Mouse (Mus musculus) layer of hippocampus, postnatal 36 days (tissue): ENCODE results near the gene Rftn2. TPM values are rescaled to one million over a fixed set of nuclear protein-coding genes. Genes with fewer than 3 reads are reported as not detected.

Source experiments
- DNase-seq, 2 experiments: peaks; one replicate each; pipeline ENCODE4 v3.0.0; 2022
- total RNA-seq, 2 experiments: library from RNA; stranded (reverse); gene quantifications; 2 replicates each; pipeline ENCODE4 v1.2.3; 2021

Gene Rftn2
- total RNA-seq, 2 experiments from 2014 or later = 31.8 to 34.1 TPM

DNA sequence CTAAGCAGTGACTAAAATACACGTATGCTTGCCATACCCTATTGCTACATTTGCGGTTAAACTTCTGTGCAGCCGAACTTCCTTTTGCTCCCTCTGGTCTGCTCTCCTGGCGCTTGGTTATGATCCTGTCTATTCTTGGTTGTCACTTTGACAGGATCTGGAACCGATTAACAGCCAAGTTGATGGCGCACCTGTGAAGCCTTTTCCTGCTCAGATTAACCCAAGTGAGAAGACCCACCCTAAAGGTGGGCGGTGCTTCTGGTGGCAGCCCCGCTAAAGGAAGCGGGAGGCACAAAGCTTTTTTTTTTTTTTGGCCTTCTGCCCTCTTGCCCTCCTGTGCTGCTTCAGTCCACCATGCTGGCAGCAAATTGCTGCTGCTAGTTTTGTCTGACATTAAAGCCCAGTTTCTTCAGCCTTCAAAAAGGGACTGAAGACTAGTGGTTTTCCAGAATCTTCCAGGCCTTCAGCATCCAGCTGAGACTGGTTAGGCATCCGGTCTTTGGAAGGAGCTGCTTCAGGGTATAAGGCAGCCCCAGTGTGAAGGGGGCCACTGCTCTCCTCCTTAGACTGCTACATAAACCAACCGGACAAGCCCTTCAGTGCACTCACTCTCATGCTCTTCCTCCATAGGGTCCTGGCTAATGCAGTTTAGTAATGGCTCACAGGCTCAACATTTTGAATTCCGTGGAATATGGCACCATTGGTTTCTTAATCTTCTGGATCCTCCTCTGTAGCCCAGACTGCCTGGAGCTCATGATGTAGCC, 16.2 kb downstream of the Rftn2 start:
- no peak for DNase-seq

- DNase-seq = no peak
Measured at GRCm38 (mm10) chr1:55208500-55209140, 18.0 kb downstream of the Rftn2 start.

DNA sequence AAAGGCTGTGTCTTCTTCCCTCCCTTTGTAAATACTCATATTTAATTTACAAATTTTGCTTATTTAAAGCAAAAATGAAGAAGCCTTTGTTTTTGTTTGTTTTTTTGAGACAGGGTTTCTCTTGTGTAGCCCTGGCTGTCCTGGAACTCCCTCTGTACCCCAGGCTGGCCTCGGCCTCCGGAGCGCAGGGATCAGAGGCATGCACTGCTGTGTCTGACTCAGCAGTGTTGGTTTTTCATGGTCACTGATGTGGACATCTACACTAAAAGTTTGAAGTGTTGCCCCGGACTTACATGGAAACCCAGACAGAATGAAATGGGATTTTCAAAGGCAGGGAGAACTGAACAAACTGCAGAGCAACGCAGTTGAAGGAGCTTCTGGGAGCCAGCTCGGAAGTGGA, 19.0 kb downstream of the Rftn2 start:
- DNase-seq = no peak

GRCm38 (mm10) chr1:55205808-55206327, 20.7 kb downstream of the Rftn2 start:
- DNase-seq = no peak

GRCm38 (mm10) chr1:55201850-55202752, 24.5 kb downstream of the Rftn2 start:
- no peak for DNase-seq

- no peak for DNase-seq
Measured at GRCm38 (mm10) chr1:55198719-55199118, 27.9 kb downstream of the Rftn2 start.

GRCm38 (mm10) chr1:55196327-55197003, 30.1 kb downstream of the Rftn2 start:
- no peak for DNase-seq

- no peak for DNase-seq
Measured at GRCm38 (mm10) chr1:55195021-55195420, 31.6 kb downstream of the Rftn2 start.

GRCm38 (mm10) chr1:55194064-55194915, 32.3 kb downstream of the Rftn2 start:
- DNase-seq = no peak

DNA sequence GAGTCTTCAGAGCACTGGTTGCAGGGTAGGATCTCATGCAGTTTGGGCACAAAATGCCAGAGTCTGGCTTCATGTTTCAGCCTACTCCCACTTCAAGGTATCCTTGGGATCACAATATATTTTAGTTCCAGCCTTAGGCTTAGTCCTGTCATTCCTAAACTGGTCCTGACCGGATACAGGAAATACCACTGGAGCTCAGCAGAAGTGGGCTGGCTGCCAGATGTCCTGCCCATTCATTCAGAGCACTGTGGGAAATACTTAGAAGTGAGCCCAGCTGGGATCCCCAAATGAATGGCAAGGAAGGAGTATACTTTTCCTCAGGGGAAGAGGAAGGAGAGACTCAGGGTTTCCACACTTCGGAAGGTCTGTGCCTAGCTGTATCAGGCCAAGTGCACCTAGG, 33.3 kb downstream of the Rftn2 start:
- no peak for DNase-seq

GRCm38 (mm10) chr1:55192824-55193223, 33.8 kb downstream of the Rftn2 start:
- DNase-seq = no peak

DNA sequence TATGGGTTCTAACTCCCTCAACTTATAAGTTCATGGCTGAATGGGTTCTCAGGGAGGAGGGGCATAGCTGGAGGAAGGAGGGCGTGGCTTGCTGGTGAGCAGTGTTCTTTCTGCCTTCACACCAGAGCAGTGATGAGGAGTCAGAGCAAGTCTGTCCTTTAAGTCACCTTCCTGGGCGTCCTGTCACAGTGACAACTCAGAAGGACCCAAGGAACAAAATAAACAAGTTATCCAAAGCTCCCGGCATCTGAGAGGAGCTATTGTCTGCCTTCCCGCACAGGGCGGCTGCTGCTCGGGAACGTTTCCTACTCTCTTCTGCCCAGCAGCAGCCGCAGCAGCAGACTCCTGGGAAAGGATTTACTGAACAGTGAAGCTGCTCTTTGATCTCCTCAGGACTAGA, 34.6 kb downstream of the Rftn2 start:
- no peak for DNase-seq

DNA sequence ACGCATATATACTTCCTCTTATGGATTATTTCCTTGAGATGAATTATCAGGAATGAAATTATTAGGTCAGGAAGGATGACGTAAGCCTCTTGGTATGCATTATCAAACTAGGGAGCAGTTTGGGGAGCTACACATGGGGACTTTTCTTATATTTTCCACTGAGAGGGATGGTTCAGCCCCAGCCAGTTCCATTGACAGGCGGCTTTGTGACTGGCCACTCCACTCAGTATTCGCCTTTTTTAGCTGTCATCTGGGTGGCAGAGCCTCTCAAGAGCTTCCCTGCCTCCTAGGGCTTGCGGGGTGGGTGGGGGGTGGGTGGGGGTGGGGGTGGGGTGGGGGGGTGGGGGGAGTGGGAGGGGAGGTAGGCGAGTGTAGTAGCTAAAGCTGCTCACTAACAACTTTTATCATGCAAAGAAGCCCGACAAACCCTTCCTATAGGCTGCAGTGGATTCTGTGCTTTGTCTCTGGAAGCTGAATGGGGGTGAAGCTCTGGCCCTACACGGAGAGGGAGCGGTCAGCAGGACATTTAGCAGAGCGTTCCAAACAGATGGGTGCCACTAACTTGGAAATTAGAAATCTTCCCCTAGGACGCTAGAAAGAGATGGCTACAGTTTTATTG, 39.9 kb downstream of the Rftn2 start:
- DNase-seq = no peak

- no peak for DNase-seq
Measured at GRCm38 (mm10) chr1:55185718-55186117, 40.9 kb downstream of the Rftn2 start.

- DNase-seq = no peak
Measured at GRCm38 (mm10) chr1:55182392-55182791, 44.2 kb downstream of the Rftn2 start.

- DNase-seq = no peak
Measured at GRCm38 (mm10) chr1:55179917-55180566, 46.5 kb downstream of the Rftn2 start.

DNA sequence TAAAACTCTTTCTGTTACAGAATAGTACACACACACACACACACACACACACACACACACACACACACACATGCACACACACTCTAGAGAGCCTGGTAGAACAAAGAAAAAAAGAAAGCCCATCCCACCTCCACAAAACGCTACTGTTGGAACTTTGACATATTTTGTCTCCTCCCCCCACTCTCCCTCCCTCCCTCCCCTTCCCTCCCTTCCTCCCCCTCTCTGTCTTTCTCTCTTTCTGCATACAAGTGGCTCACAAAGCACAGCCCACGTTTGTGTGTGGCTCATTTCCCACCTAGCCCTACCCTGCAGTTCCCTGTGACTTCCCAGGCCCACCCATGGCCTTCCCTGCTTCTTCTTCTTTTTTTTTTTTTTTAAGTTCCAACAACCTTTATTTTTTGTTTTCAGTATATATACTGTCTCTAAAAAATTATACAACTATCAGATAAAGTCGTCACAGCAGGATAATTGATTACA, 52.0 kb downstream of the Rftn2 start:
- no peak for DNase-seq

DNA sequence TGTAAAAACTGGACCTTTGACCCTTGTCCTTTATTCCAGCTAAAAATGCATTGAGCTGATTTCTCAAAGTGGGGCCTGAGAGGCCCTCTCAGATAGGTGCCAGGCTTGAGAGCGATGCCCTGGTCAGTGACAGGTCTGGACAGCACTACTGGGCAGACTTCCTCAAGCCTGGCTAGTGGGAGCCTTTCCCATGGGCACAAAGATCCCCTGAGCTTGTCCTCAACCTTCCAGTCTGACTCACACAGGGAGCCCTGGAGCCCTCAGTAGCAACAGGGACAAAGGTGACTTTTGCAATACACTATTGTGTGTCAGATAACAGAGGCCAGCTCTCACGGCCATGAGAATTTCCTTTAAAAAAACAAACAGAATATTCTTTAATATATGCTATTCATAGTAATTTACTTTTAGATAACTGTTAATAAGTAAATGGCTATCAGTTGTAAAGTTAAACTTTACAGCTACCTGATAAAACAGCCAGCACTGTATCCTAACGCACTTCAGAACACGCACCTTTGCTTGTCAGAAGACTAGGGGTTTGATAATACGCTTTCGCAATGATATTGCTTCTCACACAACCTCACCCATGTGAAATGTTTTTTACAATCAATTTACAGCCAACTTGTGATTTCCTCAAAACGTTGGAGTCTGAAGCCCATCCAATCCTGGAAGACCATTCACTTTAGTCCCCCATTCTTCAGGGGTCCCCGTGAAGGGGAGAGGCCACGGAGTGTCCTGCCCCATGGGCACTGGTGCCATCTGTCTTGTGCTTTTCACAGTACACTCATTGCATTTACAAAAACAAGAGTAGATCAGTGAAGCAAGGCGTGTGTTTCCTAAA, 52.6 kb downstream of the Rftn2 start:
- DNase-seq = no peak
